Mouse (Mus musculus) stomach, postnatal 0 days (tissue): ENCODE results near the gene Dnmt3a.

Experiments used
- CTCF ChIP-seq: IDR thresholded peaks from 2 replicates; pipeline ENCODE4 v1.5.1; 2016; ENCODE audit warnings: antibody characterized with exemption, low read depth, mild to moderate bottlenecking, moderate library complexity
- EP300 ChIP-seq: optimal IDR thresholded peaks from 2 replicates; pipeline ENCODE3; 2016; ENCODE audit warnings: antibody characterized with exemption

DNA sequence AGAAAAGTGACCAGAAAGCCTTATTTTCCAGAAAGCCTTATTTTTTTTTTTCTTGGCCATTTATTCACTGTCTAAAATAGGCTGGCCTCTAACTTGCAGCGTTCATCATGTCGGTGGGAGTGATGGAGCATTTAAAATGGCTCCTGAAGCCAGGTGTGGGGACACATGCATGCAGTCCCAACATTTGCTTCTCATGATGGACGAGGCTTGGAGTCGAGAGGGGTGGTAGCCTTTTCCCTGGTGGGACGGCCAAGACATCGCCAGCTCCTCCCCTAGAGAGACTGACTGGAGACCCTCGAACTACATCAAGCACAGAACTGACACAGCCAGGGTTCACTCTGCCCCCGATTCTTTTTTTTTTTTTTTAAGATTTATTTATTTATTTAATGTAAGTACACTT is 13.6 kb upstream of the Dnmt3a start:
- TF ChIP-seq CTCF (no peak), EP300 (no peak)
